Mouse (Mus musculus): ENCODE results near the gene Slc18b1. TPM values are rescaled to one million over a fixed set of nuclear protein-coding genes. Genes with fewer than 3 reads are reported as not detected.

The Slc18b1 gene
- polyA plus RNA-seq, 1 experiment from 2014 or later: 8.0 TPM

GRCm38 (mm10) chr10:23839368-23839767 lies 42.6 kb downstream of the Slc18b1 start:
- TF ChIP-seq CTCF (IDR thresholded peaks at IDR 0.05): no peak
- DNase-seq (ENCODE audit: low read depth, low spot score): no peak

GRCm38 (mm10) chr10:23840496-23840895 lies 43.7 kb downstream of the Slc18b1 start:
- ATAC-seq: no peak
- no peak for DNase-seq (ENCODE audit: low read depth, low spot score)
- H3K27me3 ChIP-seq: no peaks in the 10 kb centered on the region
- ChIA-PET CTCF (no interaction called here), POLR2A (no interaction called here)
- TF ChIP-seq CTCF (IDR thresholded peaks at IDR 0.05): no peak
- in situ Hi-C loops (cut with MboI; ENCODE audit: low pct_unique_long_range_greater_than_20kb): no loop called here

More at GRCm38 (mm10) chr10:23839368-23839767, 42.6 kb downstream of the Slc18b1 start:
- no peak for ATAC-seq
- ChIA-PET POLR2A (no interaction called here), CTCF (interaction anchor here (1.1 kb wide), 1 partner anchor 9 kb away, joined by 3 read pairs; no protein-coding TSS in a partner anchor)
- in situ Hi-C loops (cut with MboI; ENCODE audit: low pct_unique_long_range_greater_than_20kb): no loop called here
- H3K27me3 ChIP-seq: no peaks in the 10 kb centered on the region

DNA sequence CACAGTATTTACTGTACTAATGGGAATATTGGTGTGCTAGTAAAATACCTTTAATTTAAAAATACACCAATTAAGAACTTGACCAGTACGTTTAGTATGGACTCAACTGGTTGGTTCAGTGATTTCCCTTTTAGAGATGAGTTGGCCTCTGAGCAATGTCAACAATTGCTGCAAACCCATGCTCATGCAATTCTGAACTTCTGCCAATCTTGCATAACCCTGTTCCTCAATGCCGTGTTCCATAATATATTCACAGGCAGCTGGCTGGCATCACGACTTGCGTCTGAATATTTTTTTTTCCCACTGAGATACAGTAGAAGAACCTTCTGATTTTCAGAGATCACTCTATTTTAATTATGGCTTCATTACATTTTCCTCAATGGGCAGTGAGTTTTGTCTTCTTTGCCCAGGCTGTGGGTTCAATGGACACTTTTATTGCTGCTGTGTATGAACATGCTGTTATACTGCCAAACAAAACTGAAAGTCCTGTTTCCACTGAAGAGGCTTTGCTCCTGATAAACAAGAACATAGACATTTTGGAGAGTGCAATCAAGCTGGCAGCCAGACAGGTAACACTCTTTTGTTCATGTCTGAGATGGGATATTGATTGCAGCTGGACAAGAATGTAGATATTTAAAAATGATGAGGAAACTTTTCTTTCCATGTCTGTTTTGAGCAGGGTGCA lies 54.6 kb downstream of the Slc18b1 start, which contains the start of gene Vnn3:
Gene Vnn3 (plus strand): TSS at position 235 of the 685 bp plus-strand sequence.
- ChIA-PET POLR2A (no interaction called here), CTCF (interaction anchor here (1.4 kb wide), 1 partner anchor 15 kb away, joined by 3 read pairs; no protein-coding TSS in a partner anchor)
- H3K27me3 ChIP-seq: peaks cover 4% of the 10 kb centered on the region
- no peak for TF ChIP-seq CTCF (IDR thresholded peaks at IDR 0.05)
- in situ Hi-C loops (cut with MboI; ENCODE audit: low pct_unique_long_range_greater_than_20kb): no loop called here
- ATAC-seq (peak; percentile 54), DNase-seq (ENCODE audit: low read depth, low spot score) (no peak)

GRCm38 (mm10) chr10:23852096-23852495 lies 55.3 kb downstream of the Slc18b1 start:
- no peak for ATAC-seq
- DNase-seq (ENCODE audit: low read depth, low spot score): no peak
- ChIA-PET POLR2A (no interaction called here), CTCF (no interaction called here)
- H3K27me3 ChIP-seq: peaks cover 4% of the 10 kb centered on the region
- TF ChIP-seq CTCF (IDR thresholded peaks at IDR 0.05): no peak
- in situ Hi-C loops (cut with MboI; ENCODE audit: low pct_unique_long_range_greater_than_20kb): no loop called here

DNA sequence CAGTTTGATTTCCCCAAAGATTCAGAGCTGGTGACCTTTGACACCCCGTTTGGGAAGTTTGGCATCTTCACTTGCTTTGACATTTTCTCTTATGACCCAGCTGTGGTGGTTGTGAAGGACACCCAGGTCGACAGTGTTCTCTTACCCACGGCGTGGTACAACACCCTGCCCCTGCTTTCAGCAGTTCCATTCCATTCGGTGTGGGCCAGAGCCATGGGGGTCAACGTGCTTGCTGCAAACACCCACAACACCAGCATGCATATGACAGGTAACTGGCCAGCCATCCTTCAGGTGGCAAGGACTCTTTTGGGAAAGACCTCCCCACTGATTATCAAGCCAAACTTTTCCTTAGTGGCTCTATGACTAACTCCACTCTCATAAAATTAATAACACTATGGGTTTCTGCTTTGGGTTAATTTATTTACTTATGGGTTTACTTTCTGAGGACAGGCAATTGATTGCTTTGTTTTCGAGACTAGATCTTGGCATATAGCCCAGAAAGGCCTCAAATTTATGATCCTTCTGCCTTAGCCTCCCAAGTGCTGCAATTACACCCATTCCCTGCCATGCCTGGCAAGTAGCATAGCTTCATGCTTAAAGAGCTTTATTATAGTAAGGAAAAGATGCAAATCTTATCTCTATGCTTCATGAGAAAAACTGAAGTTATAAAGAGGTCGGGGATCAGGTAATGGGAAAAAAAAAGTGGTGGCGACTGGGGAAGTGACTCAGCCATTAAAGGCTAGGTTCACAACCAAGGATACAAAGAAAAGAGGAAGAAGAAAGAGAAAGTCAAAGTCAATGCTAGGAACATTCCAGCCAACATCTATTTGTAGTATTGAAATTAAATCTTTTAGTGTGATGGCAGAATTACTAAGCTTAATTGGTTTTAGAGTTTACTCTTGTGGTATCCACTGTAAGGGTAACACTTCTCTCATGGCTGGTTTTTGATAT lies 67.9 kb downstream of the Slc18b1 start:
- POLR2A ChIA-PET: no interaction called here
- no peak for DNase-seq (ENCODE audit: low read depth, low spot score)
- CTCF ChIA-PET: interaction anchor here (1.1 kb wide), 1 partner anchor 11 kb away, joined by 3 read pairs; no protein-coding TSS in a partner anchor
- in situ Hi-C loops (cut with MboI; ENCODE audit: low pct_unique_long_range_greater_than_20kb): no loop called here
- H3K27me3 ChIP-seq: peaks cover 7% of the 10 kb centered on the region
- ATAC-seq: no peak
- no peak for TF ChIP-seq CTCF (IDR thresholded peaks at IDR 0.05)

Other genes with a start within 250 kb of the Slc18b1 start
- gene Rps12, start 9.7 kb upstream of the Slc18b1 start, polyA plus RNA-seq (2021): 365 TPM
- not detected for gene Vnn3, start 54.5 kb downstream of the Slc18b1 start, polyA plus RNA-seq (2021)
- gene Vnn1, start 97.7 kb downstream of the Slc18b1 start, polyA plus RNA-seq (2021): 0.21 TPM
- not detected for gene Taar1, start 123.4 kb downstream of the Slc18b1 start, polyA plus RNA-seq (2021)
- gene Taar2, start 141.6 kb downstream of the Slc18b1 start, polyA plus RNA-seq (2021): not detected
- gene Taar3, start 152.6 kb downstream of the Slc18b1 start, polyA plus RNA-seq (2021): not detected
- not detected for gene Taar4, start 163.5 kb downstream of the Slc18b1 start, polyA plus RNA-seq (2021)
- not detected for gene Taar5, start 173.7 kb downstream of the Slc18b1 start, polyA plus RNA-seq (2021)
- not detected for gene Taar6, start 188.7 kb downstream of the Slc18b1 start, polyA plus RNA-seq (2021)
- gene Taar7a, start 196.5 kb downstream of the Slc18b1 start, polyA plus RNA-seq (2021): not detected
- gene Taar7b, start 203.0 kb downstream of the Slc18b1 start, polyA plus RNA-seq (2021): not detected
- gene Taar7d, start 230.2 kb downstream of the Slc18b1 start, polyA plus RNA-seq (2021): not detected
- not detected for gene Taar7e, start 240.6 kb downstream of the Slc18b1 start, polyA plus RNA-seq (2021)

Data from Patski (cell line).